Mouse (Mus musculus): ENCODE measurements around the gene Erc2. TPM values are rescaled to one million over a fixed set of nuclear protein-coding genes. Genes with fewer than 3 reads are reported as not detected.

Gene Erc2
- polyA plus RNA-seq, 1 experiment: 0.10 TPM

- H3K4me3 ChIP-seq (replicated peaks): no peak overlapping the region
- no peaks in the 10 kb centered on the region for H3K27me3 ChIP-seq (replicated peaks)
- 0 out of 2 replicates have a peak, but pooled peaks cover 4% of the 10 kb centered on the region for H3K9me3 ChIP-seq
- H3K36me3 ChIP-seq (replicated peaks; ENCODE audit: low read length): no peaks in the 10 kb centered on the region
- no peaks in the 10 kb centered on the region for H3K4me1 ChIP-seq
- no peak for TF ChIP-seq GATA1 (IDR thresholded peaks at IDR 0.05; ENCODE audit: borderline replicate concordance, low read length)
- TF ChIP-seq FLI1 (IDR thresholded peaks at IDR 0.05; ENCODE audit: low read length): no peak
Measured at GRCm38 (mm10) chr14:27935714-27936113, 313.5 kb downstream of the Erc2 start.

- H3K27me3 ChIP-seq (replicated peaks): no peaks in the 10 kb centered on the region
- H3K9me3 ChIP-seq: 0 out of 2 replicates have a peak, but pooled peaks cover 4% of the 10 kb centered on the region
- no peaks in the 10 kb centered on the region for H3K4me1 ChIP-seq
- H3K4me3 ChIP-seq (replicated peaks): no peak overlapping the region
- no peaks in the 10 kb centered on the region for H3K36me3 ChIP-seq (replicated peaks; ENCODE audit: low read length)
- no peak for TF ChIP-seq GATA1 (IDR thresholded peaks at IDR 0.05; ENCODE audit: borderline replicate concordance, low read length)
- no peak for TF ChIP-seq FLI1 (IDR thresholded peaks at IDR 0.05; ENCODE audit: low read length)
Measured at GRCm38 (mm10) chr14:27937922-27938321, 315.7 kb downstream of the Erc2 start.

- Histone ChIP-seq H3K4me1 (no peaks in the 10 kb centered on the region), H3K36me3 (replicated peaks; ENCODE audit: low read length) (no peaks in the 10 kb centered on the region), H3K27me3 (replicated peaks) (no peaks in the 10 kb centered on the region), H3K9me3 (peaks cover 6% of the 10 kb centered on the region; the same call in 1 of the 2 replicates), H3K4me3 (replicated peaks) (no peak overlapping the region)
- TF ChIP-seq FLI1 (IDR thresholded peaks at IDR 0.05; ENCODE audit: low read length) (no peak), GATA1 (IDR thresholded peaks at IDR 0.05; ENCODE audit: borderline replicate concordance, low read length) (no peak)
Measured at GRCm38 (mm10) chr14:27945276-27945675, 323.0 kb downstream of the Erc2 start.

- Histone ChIP-seq H3K4me1 (no peaks in the 10 kb centered on the region), H3K9me3 (peaks cover 6% of the 10 kb centered on the region; the same call in 1 of the 2 replicates), H3K4me3 (replicated peaks) (no peak overlapping the region), H3K27me3 (replicated peaks) (no peaks in the 10 kb centered on the region), H3K36me3 (replicated peaks; ENCODE audit: low read length) (no peaks in the 10 kb centered on the region)
- TF ChIP-seq FLI1 (IDR thresholded peaks at IDR 0.05; ENCODE audit: low read length): no peak
- TF ChIP-seq GATA1 (IDR thresholded peaks at IDR 0.05; ENCODE audit: borderline replicate concordance, low read length): no peak
Measured at GRCm38 (mm10) chr14:27946211-27946610, 324.0 kb downstream of the Erc2 start.

GRCm38 (mm10) chr14:27948391-27948790 is 326.2 kb downstream of the Erc2 start:
- TF ChIP-seq FLI1 (IDR thresholded peaks at IDR 0.05; ENCODE audit: low read length) (no peak), GATA1 (IDR thresholded peaks at IDR 0.05; ENCODE audit: borderline replicate concordance, low read length) (no peak)
- Histone ChIP-seq H3K4me3 (replicated peaks) (no peak overlapping the region), H3K4me1 (no peaks in the 10 kb centered on the region), H3K36me3 (replicated peaks; ENCODE audit: low read length) (no peaks in the 10 kb centered on the region), H3K27me3 (replicated peaks) (no peaks in the 10 kb centered on the region), H3K9me3 (peaks cover 6% of the 10 kb centered on the region; the same call in 1 of the 2 replicates)

- TF ChIP-seq FLI1 (IDR thresholded peaks at IDR 0.05; ENCODE audit: low read length) (no peak), GATA1 (IDR thresholded peaks at IDR 0.05; ENCODE audit: borderline replicate concordance, low read length) (no peak)
- Histone ChIP-seq H3K4me3 (replicated peaks) (no peak overlapping the region), H3K27me3 (replicated peaks) (no peaks in the 10 kb centered on the region), H3K36me3 (replicated peaks; ENCODE audit: low read length) (no peaks in the 10 kb centered on the region), H3K9me3 (peaks cover 6% of the 10 kb centered on the region), H3K4me1 (no peaks in the 10 kb centered on the region)
Measured at GRCm38 (mm10) chr14:27953814-27954213, 331.6 kb downstream of the Erc2 start.

- no peak for TF ChIP-seq FLI1 (IDR thresholded peaks at IDR 0.05; ENCODE audit: low read length)
- TF ChIP-seq GATA1 (IDR thresholded peaks at IDR 0.05; ENCODE audit: borderline replicate concordance, low read length): no peak
- peaks cover 8% of the 10 kb centered on the region for H3K9me3 ChIP-seq
- H3K27me3 ChIP-seq (replicated peaks): no peaks in the 10 kb centered on the region
- no peaks in the 10 kb centered on the region for H3K36me3 ChIP-seq (replicated peaks; ENCODE audit: low read length)
- no peak overlapping the region for H3K4me3 ChIP-seq (replicated peaks)
- no peaks in the 10 kb centered on the region for H3K4me1 ChIP-seq
Measured at GRCm38 (mm10) chr14:27956801-27957200, 334.6 kb downstream of the Erc2 start.

- TF ChIP-seq GATA1 (IDR thresholded peaks at IDR 0.05; ENCODE audit: borderline replicate concordance, low read length): no peak
- Histone ChIP-seq H3K4me1 (no peaks in the 10 kb centered on the region), H3K36me3 (replicated peaks; ENCODE audit: low read length) (no peaks in the 10 kb centered on the region), H3K4me3 (replicated peaks) (no peak overlapping the region), H3K27me3 (replicated peaks) (no peaks in the 10 kb centered on the region), H3K9me3 (peaks cover 7% of the 10 kb centered on the region)
Measured at GRCm38 (mm10) chr14:27973701-27974100, 351.5 kb downstream of the Erc2 start.

- peaks cover 7% of the 10 kb centered on the region for H3K9me3 ChIP-seq
Measured at GRCm38 (mm10) chr14:27975661-27976060, 353.4 kb downstream of the Erc2 start.

GRCm38 (mm10) chr14:27984758-27985157 is 362.5 kb downstream of the Erc2 start:
- TF ChIP-seq GATA1 (IDR thresholded peaks at IDR 0.05; ENCODE audit: borderline replicate concordance, low read length): no peak
- no peak for TF ChIP-seq FLI1 (IDR thresholded peaks at IDR 0.05; ENCODE audit: low read length)
- H3K36me3 ChIP-seq (replicated peaks; ENCODE audit: low read length): no peaks in the 10 kb centered on the region
- no peaks in the 10 kb centered on the region for H3K27me3 ChIP-seq (replicated peaks)
- no peak overlapping the region for H3K4me3 ChIP-seq (replicated peaks)
- H3K4me1 ChIP-seq: no peaks in the 10 kb centered on the region
- H3K9me3 ChIP-seq: 0 out of 2 replicates have a peak, but pooled peaks cover 2% of the 10 kb centered on the region

More at GRCm38 (mm10) chr14:27975661-27976060, 353.4 kb downstream of the Erc2 start:
- Histone ChIP-seq H3K4me1 (no peaks in the 10 kb centered on the region), H3K27me3 (replicated peaks) (no peaks in the 10 kb centered on the region), H3K36me3 (replicated peaks; ENCODE audit: low read length) (no peaks in the 10 kb centered on the region), H3K4me3 (replicated peaks) (no peak overlapping the region)
- TF ChIP-seq GATA1 (IDR thresholded peaks at IDR 0.05; ENCODE audit: borderline replicate concordance, low read length) (no peak), FLI1 (IDR thresholded peaks at IDR 0.05; ENCODE audit: low read length) (no peak)

- Histone ChIP-seq H3K4me3 (replicated peaks) (no peak overlapping the region), H3K9me3 (0 out of 2 replicates have a peak, but pooled peaks cover 2% of the 10 kb centered on the region), H3K27me3 (replicated peaks) (no peaks in the 10 kb centered on the region), H3K4me1 (no peaks in the 10 kb centered on the region), H3K36me3 (replicated peaks; ENCODE audit: low read length) (no peaks in the 10 kb centered on the region)
- no peak for TF ChIP-seq GATA1 (IDR thresholded peaks at IDR 0.05; ENCODE audit: borderline replicate concordance, low read length)
- TF ChIP-seq FLI1 (IDR thresholded peaks at IDR 0.05; ENCODE audit: low read length): no peak
Measured at GRCm38 (mm10) chr14:27985201-27985600, 363.0 kb downstream of the Erc2 start.
